Mouse (Mus musculus): ENCODE data around the gene St7. TPM values are rescaled to one million over a fixed set of nuclear protein-coding genes. Genes with fewer than 3 reads are reported as not detected.

Gene St7
- total and polyA plus RNA-seq, 2 experiments from 2014 or later, result 41.9 to 67.3 TPM

- H3K9ac ChIP-seq, result no peak overlapping the region
- ATAC-seq, result no peak
- H3K4me3 ChIP-seq (ENCODE audit: low read depth, low read length), result no peak overlapping the region
- no peak for DNase-seq
- no peak for TF ChIP-seq CTCF (IDR thresholded peaks at IDR 0.05; ENCODE audit: low read depth)
- WGBS, result 51% methylated on average over 4 of the region's 4 CpGs
- no peaks in the 10 kb centered on the region for H3K27me3 ChIP-seq (ENCODE audit: insufficient read depth, low read length)
- H3K9me3 ChIP-seq (ENCODE audit: low read length), result no peaks in the 10 kb centered on the region
- H3K27ac ChIP-seq (ENCODE audit: low read depth, low read length), result no peak overlapping the region
- peaks cover 16% of the 10 kb centered on the region; the same call in 1 of the 2 replicates for H3K4me1 ChIP-seq (ENCODE audit: insufficient read depth)
- H3K36me3 ChIP-seq (ENCODE audit: insufficient read depth), result no peaks in the 10 kb centered on the region
- no peak overlapping the region for H3K4me2 ChIP-seq (ENCODE audit: low read depth)
Observed at GRCm38 (mm10) chr6:17758568-17758967, 65.8 kb downstream of the St7 start.

- 64% methylated on average over 9 of the region's 9 CpGs for WGBS
- Histone ChIP-seq H3K4me3 (ENCODE audit: low read depth, low read length) (no peak overlapping the region), H3K4me1 (ENCODE audit: insufficient read depth) (peaks cover 17% of the 10 kb centered on the region; the same call in 1 of the 2 replicates), H3K36me3 (ENCODE audit: insufficient read depth) (no peaks in the 10 kb centered on the region), H3K27ac (ENCODE audit: low read depth, low read length) (peak overlapping the region; percentile 58; the same call in 1 of the 2 replicates), H3K9ac (no peak overlapping the region), H3K9me3 (ENCODE audit: low read length) (no peaks in the 10 kb centered on the region), H3K27me3 (ENCODE audit: insufficient read depth, low read length) (no peaks in the 10 kb centered on the region), H3K4me2 (ENCODE audit: low read depth) (no peak overlapping the region)
- no peak for TF ChIP-seq CTCF (IDR thresholded peaks at IDR 0.05; ENCODE audit: low read depth)
- ATAC-seq (no peak), DNase-seq (no peak)
Observed at GRCm38 (mm10) chr6:17763963-17764659, 71.4 kb downstream of the St7 start.

- Histone ChIP-seq H3K4me2 (ENCODE audit: low read depth) (no peak overlapping the region), H3K9ac (no peak overlapping the region), H3K27ac (ENCODE audit: low read depth, low read length) (peak overlapping the region; percentile 58; the same call in 1 of the 2 replicates), H3K4me3 (ENCODE audit: low read depth, low read length) (no peak overlapping the region), H3K36me3 (ENCODE audit: insufficient read depth) (no peaks in the 10 kb centered on the region), H3K9me3 (ENCODE audit: low read length) (no peaks in the 10 kb centered on the region), H3K4me1 (ENCODE audit: insufficient read depth) (peaks cover 17% of the 10 kb centered on the region; the same call in 1 of the 2 replicates), H3K27me3 (ENCODE audit: insufficient read depth, low read length) (no peaks in the 10 kb centered on the region)
- TF ChIP-seq CTCF (IDR thresholded peaks at IDR 0.05; ENCODE audit: low read depth), result no peak
- WGBS, result 27% methylated on average over 2 of the region's 2 CpGs
- peak; percentile 69 for ATAC-seq
- DNase-seq, result peak; percentile 36
Observed at GRCm38 (mm10) chr6:17764660-17764998, 71.9 kb downstream of the St7 start.

DNA sequence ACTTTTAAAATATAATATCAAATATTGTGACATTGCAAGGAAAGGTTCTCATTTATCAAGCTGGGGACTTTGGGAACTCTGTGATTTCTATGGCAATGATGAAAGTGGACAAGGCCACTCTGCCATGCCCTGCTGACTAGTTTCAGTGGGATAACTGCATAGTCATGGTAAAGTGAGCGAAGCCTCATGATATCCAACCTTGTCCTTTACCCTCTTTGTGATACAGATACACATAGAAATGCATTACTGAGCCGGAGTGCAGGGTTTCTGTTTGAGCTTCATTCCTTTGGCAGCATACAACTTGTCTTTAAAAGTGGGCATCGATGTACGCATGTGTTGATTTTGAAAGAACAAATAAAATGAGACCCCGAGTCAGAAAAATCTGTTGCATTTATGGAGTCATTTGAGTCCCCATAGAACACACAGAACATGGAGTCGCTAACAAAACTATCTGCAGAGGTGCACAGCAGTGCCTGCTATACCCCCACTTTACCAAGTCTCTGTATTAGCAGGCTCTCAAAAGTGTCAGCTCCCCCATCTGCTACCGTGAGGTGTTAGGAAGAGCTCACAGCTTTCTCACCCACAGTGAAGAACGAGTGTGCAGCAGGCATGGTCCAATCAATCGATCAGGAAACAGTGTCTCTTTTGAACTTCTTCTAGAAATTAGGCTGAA is 77.4 kb downstream of the St7 start:
- peaks cover 5% of the 10 kb centered on the region; the same call in 1 of the 2 replicates for H3K4me1 ChIP-seq (ENCODE audit: insufficient read depth)
- no peak overlapping the region for H3K27ac ChIP-seq (ENCODE audit: low read depth, low read length)
- H3K9ac ChIP-seq, result no peak overlapping the region
- H3K27me3 ChIP-seq (ENCODE audit: insufficient read depth, low read length), result no peaks in the 10 kb centered on the region
- H3K36me3 ChIP-seq (ENCODE audit: insufficient read depth), result no peaks in the 10 kb centered on the region
- ATAC-seq, result peak; percentile 38; the same call in 1 of the 2 replicates
- no peak for DNase-seq
- no peak overlapping the region; the same call in 1 of the 2 replicates for H3K4me2 ChIP-seq (ENCODE audit: low read depth)
- no peak for TF ChIP-seq CTCF (IDR thresholded peaks at IDR 0.05; ENCODE audit: low read depth)
- WGBS, result 61% methylated on average over 9 of the region's 9 CpGs
- no peak overlapping the region for H3K4me3 ChIP-seq (ENCODE audit: low read depth, low read length)
- no peaks in the 10 kb centered on the region for H3K9me3 ChIP-seq (ENCODE audit: low read length)

- DNase-seq (no peak), ATAC-seq (peak; percentile 27; the same call in 1 of the 2 replicates)
- no peaks in the 10 kb centered on the region for H3K36me3 ChIP-seq (ENCODE audit: insufficient read depth)
- TF ChIP-seq CTCF (IDR thresholded peaks at IDR 0.05; ENCODE audit: low read depth), result no peak
- H3K27ac ChIP-seq (ENCODE audit: low read depth, low read length), result no peak overlapping the region
- H3K27me3 ChIP-seq (ENCODE audit: insufficient read depth, low read length), result no peaks in the 10 kb centered on the region
- H3K9ac ChIP-seq, result no peak overlapping the region
- H3K4me3 ChIP-seq (ENCODE audit: low read depth, low read length), result no peak overlapping the region
- 17% methylated on average over 8 of the region's 8 CpGs for WGBS
- H3K4me2 ChIP-seq (ENCODE audit: low read depth), result no peak overlapping the region; the same call in 1 of the 2 replicates
- no peaks in the 10 kb centered on the region for H3K9me3 ChIP-seq (ENCODE audit: low read length)
- no peaks in the 10 kb centered on the region for H3K4me1 ChIP-seq (ENCODE audit: insufficient read depth)
Observed at GRCm38 (mm10) chr6:17770645-17771345, 78.1 kb downstream of the St7 start.

GRCm38 (mm10) chr6:17771456-17771855 is 78.7 kb downstream of the St7 start:
- Histone ChIP-seq H3K4me2 (ENCODE audit: low read depth) (no peak overlapping the region), H3K4me3 (ENCODE audit: low read depth, low read length) (no peak overlapping the region), H3K4me1 (ENCODE audit: insufficient read depth) (no peaks in the 10 kb centered on the region), H3K9me3 (ENCODE audit: low read length) (no peaks in the 10 kb centered on the region), H3K36me3 (ENCODE audit: insufficient read depth) (no peaks in the 10 kb centered on the region), H3K27me3 (ENCODE audit: insufficient read depth, low read length) (no peaks in the 10 kb centered on the region), H3K9ac (no peak overlapping the region), H3K27ac (ENCODE audit: low read depth, low read length) (no peak overlapping the region)
- no peak for DNase-seq
- TF ChIP-seq CTCF (IDR thresholded peaks at IDR 0.05; ENCODE audit: low read depth), result no peak
- WGBS, result 17% methylated on average over 1 of the region's 1 CpGs
- peak; percentile 62; the same call in 1 of the 2 replicates for ATAC-seq
